Mouse (Mus musculus) lung, adult 18-20 months (tissue): ENCODE measurements at regions not wholly inside any gene's neighbourhood (a gene's known extent, or its start where the extent isn't known, plus 50 kb on each side); places are given as distances from the start of the nearest gene placed in this dataset.

Experiments used
- DNase-seq, 2 experiments: peaks; one replicate each; pipeline ENCODE4 v3.0.0; 2022; ENCODE audit warnings: mixed read lengths in 2 of 2

GRCm38 (mm10) chr4:140312635-140313034, 66.1 kb upstream of the Igsf21 start:
- no peak for DNase-seq

- no peak for DNase-seq
These were observed 60.9 kb upstream of the Igsf21 start for GRCm38 (mm10) chr4:140307481-140307880.

GRCm38 (mm10) chr4:140304960-140305359, 58.4 kb upstream of the Igsf21 start:
- no peak for DNase-seq

- no peak for DNase-seq
These were observed 55.1 kb upstream of the Igsf21 start for GRCm38 (mm10) chr4:140301661-140302060.

- DNase-seq: no peak
These were observed 51.5 kb upstream of the Igsf21 start for GRCm38 (mm10) chr4:140297912-140298620.
